Mouse (Mus musculus): Measurements from ENCODE around the gene Rps10.
"Not testable (repeated sequence)": the region's sequence is repeated elsewhere in the genome, so short reads cannot be mapped to it uniquely, and the experiment has no call there.

Rps10 gene

DNA sequence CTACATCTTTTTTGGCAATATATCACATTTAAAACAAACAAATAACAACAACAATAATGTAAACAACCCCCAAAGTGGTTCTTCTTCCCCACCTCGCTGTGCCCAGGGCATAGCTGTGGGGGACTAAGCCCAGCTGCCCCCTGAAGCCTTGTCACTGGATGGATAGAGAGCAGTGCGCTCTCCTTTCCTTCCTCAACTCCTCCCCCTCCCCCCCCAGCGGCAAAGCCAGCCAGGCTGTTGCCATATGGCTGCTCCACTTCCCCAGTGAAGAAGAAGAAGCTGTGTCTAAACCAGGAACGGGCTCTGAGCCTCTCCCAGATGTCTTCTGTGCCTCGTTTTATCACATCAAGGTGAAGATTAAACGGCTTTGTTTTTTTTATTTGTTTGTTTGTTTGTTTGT lies 6.6 kb upstream of the Rps10 start:
- DNase-seq = no peak

GRCm38 (mm10) chr17:27642491-27643062 lies 6.1 kb upstream of the Rps10 start:
- no peak for DNase-seq

DNA sequence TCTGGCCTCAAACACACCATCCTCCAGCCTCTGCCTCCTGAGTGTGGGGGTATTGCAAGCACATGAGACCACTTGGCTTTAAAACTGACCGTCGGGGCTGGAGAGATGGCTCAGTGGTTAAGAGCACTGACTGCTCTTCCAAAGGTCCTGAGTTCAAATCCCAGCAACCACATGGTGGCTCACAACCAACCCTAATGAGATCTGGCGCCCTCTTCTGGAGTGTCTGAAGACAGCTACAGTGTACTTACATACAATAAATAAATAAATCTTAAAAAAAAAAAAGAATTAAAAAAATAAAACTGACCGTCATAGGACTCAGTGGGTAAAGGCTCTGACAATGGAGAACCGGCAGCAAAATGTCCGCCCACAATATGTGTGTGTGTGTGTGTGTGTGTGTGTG lies 3.4 kb upstream of the Rps10 start:
- DNase-seq = not testable (repeated sequence)

DNA sequence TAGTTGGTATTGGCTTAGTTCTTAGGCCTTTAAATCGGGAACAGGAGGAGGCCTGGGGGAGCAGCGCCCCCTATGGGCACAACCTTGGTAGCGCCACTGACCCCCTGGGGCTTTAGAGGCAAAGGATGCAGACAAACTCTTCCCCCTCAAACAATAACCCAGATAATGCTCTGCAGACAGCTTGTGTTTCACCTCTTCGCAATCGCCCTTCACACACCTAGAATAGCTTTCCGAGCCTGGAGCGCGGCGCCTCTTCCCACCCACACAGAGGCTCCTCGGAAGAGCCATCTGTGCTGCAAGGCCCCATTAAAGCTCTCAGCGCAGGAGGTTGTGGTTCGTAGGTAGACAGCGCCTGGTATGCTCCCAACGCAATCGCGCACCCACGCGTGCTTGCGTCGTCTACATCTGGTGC lies 2.5 kb upstream of the Rps10 start:
- DNase-seq = no peak

DNA sequence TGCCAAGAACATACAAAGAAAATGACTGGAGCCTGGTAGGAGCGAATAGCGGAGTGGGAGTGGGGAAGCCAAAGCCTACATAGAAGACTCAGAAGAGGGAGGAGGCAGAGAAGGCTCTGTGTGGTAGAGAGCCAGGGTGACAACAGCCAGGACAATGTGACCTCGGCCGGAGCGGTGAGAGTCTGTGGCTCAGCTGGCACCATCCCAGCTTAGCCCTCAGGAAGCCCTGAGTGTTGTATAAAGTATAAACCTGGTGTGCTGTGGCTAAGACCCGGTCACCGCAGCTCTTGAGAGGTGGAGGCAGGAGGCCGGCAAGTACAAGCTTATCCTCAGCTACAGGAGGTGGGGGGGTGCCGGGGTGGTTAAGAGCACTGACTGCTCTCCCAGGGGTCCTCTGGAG lies 864 bp upstream of the Rps10 start:
- DNase-seq = no peak

DNA sequence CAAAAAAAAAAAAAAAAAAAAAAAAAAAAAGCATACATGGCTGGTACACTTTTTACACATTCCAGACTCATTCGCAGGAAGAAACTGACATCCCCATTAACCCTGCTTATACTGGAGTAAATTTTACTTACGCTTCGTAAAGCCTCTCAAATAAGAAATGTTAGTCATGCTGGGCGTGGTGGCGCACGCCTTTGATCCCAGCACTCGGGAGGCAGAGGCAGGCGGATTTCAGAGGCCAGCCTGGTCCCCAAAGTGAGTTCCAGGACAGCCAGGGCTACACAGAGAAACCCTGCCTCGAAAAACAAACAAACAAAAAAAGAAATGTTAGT lies 930 bp downstream of the Rps10 start:
- DNase-seq = not testable (repeated sequence)

DNA sequence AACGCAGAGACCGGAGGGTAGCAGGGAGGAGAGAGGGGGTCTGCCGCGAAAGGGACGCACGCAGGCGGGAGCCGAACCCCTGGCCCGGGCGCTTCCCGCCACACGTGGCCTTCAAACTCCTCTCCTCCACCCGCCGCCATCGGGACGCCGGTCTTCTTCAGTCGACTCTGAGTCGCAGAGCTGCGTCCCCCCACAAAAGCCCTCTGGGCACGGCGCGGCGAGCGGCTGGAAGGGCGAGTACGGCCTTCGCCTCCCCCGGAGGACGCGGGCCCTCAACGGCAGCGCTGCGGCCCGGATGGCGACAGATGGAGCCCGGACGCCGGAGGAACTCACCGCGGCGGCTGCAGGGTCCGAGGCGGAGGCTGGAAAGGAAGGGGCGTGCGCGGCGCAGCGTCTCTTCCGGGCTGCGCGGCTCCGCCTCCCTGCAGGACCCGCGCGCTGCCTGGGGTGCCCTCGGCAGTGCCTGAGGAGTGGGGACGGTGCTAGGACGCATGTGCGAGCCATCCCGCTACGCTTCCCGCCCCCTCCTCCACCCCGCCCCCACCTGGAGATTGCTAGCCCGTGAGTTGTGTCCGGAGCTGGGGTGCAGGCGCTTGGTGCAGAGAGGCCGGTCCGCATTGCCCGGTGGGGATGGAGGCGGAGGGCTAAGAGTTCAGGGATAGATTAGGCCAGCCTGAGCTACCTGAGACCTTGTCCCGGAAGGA lies 1.4 kb downstream of the Rps10 start, which contains the start of gene RPS10-NUDT3:
TSS of gene RPS10-NUDT3 (minus strand) at position 352 of the 704 bp plus-strand sequence.
- peak; percentile 89 to 90 for DNase-seq

GRCm38 (mm10) chr17:27629249-27630020 lies 7.0 kb downstream of the Rps10 start:
- DNase-seq = peak; percentile 76 to 83

DNA sequence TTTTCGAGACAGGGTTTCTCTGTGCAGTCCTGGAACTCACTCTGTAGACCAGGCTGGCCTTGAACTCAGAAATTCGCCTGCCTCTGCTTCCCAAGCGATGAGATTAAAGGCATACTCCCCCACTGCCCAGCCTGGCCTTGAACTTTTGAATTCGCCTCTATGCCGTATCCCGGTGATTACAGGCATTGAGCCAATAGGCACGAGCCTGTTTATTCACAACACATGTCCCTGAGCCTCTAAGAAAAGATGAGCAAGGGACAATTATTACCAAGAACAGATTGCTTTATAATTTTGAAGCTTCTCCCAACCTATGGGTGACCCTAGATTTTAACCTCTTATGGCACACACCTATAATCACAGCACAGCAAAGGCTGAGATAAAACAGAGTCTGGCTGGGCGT lies 8.1 kb downstream of the Rps10 start:
- no peak for DNase-seq

DNA sequence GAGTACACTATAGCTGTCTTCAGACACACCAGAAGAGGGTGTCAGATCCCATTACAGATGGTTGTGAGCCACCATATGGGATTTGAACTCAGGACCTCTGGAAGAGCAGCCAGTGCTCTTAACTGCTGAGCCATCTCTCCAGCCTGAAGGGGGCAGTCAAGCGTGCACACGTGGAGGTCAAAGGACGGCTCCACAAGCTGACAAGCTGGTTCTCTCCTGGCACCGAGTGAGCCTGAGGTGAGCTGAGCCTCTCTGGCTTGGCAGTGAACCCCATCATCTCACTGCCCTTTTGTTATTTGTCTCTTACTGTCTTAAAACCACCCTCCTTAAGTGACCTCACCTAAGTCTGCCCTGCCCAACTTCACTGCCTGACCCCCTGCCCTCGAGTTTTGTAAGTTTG lies 9.0 kb downstream of the Rps10 start:
- no peak for DNase-seq

GRCm38 (mm10) chr17:27626681-27627080 lies 9.8 kb downstream of the Rps10 start:
- DNase-seq = no peak

DNA sequence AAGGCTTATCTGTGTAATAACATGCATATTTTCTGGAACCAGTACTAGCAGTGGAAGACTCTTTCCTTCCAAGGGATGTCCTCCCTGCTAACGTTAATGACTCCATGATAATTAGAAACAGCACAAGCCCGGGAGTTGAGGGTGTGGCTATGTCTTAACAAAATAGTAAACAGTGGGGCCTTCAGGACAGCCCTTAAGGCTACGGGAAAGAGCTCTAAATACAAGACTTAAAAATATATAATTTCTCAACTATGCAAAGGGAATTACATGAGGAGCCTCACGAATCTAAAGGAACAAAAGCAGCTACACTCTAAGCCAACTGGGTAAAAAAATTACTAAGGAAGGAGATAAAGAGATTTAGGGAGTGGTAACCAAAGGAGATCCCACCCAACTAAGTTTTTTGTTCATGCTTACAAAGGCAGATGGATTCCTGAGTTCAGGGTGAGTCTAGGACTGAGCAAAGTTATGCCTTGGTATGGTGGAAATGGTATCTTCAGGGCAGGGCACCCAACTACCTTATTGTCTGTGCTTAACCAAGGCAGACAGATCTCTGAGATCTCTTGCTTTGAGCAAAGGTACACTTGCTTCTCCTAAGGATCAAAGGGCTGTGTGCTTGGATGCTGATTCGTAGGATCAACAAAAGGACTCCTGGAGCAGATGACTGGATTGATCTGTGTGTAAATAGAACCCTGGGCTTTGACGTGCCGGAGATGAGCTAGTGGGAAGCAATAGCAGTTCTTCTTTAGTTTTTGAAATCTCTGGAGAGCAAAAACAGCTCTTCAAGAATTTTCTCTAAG lies 10.8 kb downstream of the Rps10 start:
- DNase-seq = no peak

DNA sequence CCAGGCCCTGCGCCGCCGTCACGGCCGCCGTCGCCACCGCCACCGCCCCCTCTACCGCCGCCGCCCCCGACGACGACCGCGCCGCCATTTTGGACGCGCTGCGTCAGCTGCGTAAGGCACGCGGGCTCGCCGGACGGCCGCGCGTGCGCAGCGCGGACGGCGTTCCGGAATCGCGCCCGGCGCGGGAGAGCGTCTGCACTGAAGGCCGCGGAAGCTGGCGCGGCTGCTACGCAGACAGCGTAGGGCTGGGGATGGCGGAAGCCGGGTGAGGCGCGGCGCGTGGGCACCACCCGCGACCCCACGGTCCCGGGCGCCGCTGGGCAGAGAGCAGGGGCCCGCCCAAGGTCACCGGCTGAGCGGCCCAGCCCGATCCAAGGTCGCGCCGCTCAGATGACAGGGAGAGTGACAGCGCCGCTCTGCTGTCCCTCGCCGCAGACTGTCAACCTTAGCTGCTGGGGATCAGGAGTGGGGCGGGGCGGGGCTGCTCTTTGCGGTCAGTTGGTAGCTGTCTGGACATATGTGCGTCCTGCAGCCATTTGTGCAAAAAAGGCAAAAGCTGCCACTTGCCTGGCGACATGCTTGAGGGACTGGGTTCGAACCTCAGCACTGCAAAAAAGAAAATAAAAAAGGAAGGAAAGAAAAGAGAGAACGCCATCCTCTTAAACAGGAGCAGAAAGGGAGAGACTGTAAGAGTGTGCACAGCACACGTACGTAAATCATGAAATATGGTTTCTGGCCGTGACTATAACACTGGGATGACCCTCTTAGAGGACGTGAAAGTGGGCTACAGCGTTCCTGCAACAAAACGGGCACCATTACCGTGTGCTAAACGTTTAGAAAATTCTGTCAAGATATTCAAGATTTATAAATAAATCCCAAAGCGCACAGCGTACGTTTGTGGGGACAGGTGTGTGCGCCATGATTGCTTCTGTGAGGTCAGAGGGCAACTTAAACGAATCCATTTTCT lies 12.8 kb downstream of the Rps10 start, which contains the start of gene Nudt3:
TSS of gene Nudt3 (minus strand) at position 136 of the 967 bp plus-strand sequence.
- DNase-seq = peak; percentile 87 to 89

GRCm38 (mm10) chr17:27622611-27623359 lies 13.7 kb downstream of the Rps10 start:
- peak; percentile 33 to 38 for DNase-seq

DNA sequence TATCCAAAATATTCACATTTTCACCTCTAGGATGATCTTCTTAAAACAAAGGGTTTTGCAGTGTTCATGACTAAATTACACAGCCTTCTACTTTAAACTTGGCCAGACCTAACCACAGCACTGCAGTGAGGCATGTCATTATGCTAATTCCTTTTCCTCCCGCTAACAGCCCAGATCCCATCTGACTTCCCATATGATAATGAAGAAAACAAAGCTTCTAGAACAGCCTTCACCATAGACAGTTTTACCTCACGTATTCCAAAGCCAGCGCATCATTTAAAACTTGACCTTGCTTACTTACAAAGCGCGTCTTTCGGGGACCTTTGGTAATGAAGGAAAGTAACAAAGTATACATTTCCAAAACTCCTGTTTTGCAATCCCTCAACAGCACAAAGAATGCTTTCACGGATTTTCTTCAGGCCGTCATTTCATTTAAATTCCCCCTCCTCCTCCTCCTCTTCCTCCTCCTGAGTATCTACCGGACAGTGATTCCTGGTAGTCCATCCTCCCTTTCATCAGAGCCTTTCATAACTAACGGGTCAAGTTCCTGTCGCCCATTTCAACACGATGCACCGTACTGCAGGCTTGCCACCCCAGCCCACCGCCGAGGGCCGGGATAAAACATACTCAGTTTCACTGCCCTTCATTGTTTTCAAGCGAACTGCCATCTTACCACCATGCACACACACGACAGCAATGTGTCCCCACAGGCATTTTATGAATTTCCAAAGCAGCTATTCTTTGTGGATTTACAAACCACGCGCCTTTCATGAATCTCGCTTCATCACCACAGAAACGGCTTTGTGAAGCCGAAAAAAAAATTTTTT lies 14.6 kb downstream of the Rps10 start:
- DNase-seq = no peak

GRCm38 (mm10) chr17:27621161-27621560 lies 15.3 kb downstream of the Rps10 start:
- DNase-seq = no peak

DNA sequence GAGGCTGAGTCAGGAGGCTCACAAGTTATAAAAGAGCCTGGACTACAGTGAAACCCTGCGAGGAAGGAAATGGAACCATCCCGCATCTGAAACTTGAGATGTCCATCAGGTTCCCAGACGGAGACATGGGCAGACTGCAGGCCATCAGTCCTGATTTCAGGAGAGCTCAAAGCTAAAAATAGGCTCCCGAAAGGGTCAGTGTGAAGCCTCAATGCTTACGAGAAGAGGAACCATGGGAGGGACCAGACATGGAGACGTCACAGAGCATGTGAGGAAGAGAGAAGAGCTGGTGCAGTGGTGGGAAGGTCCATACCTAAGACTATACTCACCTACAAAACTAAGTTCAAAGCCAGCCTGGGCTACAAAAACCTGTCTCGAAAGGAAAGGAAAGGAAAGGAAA lies 21.1 kb downstream of the Rps10 start:
- DNase-seq = no peak

- no peak for DNase-seq
Observed at GRCm38 (mm10) chr17:27613016-27613415, 23.5 kb downstream of the Rps10 start.

GRCm38 (mm10) chr17:27611994-27612393 lies 24.5 kb downstream of the Rps10 start:
- DNase-seq = no peak

- DNase-seq = no peak
Observed at GRCm38 (mm10) chr17:27611519-27611884, 25.0 kb downstream of the Rps10 start.

Measured in lung, adult 18-20 months (tissue).